Mouse (Mus musculus) heart, embryonic 13.5 days (tissue): ENCODE results near the gene Sertad1. TPM values are rescaled to one million over a fixed set of nuclear protein-coding genes. Genes with fewer than 3 reads are reported as not detected.

Experiments used
- ATAC-seq: fragments of 200-750 bp; cut with Nextera tagmentation; 2 replicates; pipeline ENCODE4 v1.8.0; 2017; ENCODE audit warnings: moderate TSS enrichment; ENCODE audit not compliant: insufficient number of reproducible peaks, low FRiP score, low TSS enrichment; ENCODE audit errors: extremely low read depth
- H3K27ac ChIP-seq: fragments of 300-500 bp; sonication (generic); replicated peaks from 2 replicates; pipeline ENCODE4 v1.5.1; 2015; ENCODE audit warnings: moderate library complexity, mild to moderate bottlenecking, inconsistent platforms
- H3K27me3 ChIP-seq: fragments of 300-500 bp; sonication (generic); replicated peaks from 2 replicates; pipeline ENCODE4 v1.6.1; 2015; ENCODE audit warnings: mild to moderate bottlenecking, inconsistent platforms
- H3K36me3 ChIP-seq: fragments of 300-500 bp; sonication (generic); 2 replicates; pipeline ENCODE4 v1.6.1; 2015; ENCODE audit warnings: mild to moderate bottlenecking, inconsistent platforms
- H3K4me1 ChIP-seq: fragments of 300-500 bp; sonication (generic); 2 replicates; pipeline ENCODE4 v1.6.1; 2015; ENCODE audit warnings: inconsistent platforms
- H3K4me2 ChIP-seq: fragments of 300-500 bp; sonication (generic); 2 replicates; pipeline ENCODE4 v1.6.1; 2015; ENCODE audit warnings: inconsistent platforms, mild to moderate bottlenecking, moderate library complexity
- H3K4me3 ChIP-seq: fragments of 300-500 bp; sonication (generic); 2 replicates; pipeline ENCODE4 v1.5.1; 2015; ENCODE audit warnings: moderate library complexity, mild to moderate bottlenecking, inconsistent platforms
- H3K9ac ChIP-seq: fragments of 300-500 bp; sonication (generic); 2 replicates; pipeline ENCODE4 v1.6.1; 2015; ENCODE audit warnings: inconsistent platforms, mild to moderate bottlenecking, moderate library complexity
- H3K9me3 ChIP-seq: fragments of 300-500 bp; sonication (generic); 2 replicates; pipeline ENCODE4 v1.6.1; 2016; ENCODE audit warnings: inconsistent platforms
- WGBS: fragments of 180-500 bp; shearing (Covaris S2); methylation state at CpG from one replicate; pipeline ENCODE4 v1.1.7; 2015; ENCODE audit warnings: mixed read lengths; 5-methylcytosine and 5-hydroxymethylcytosine counted together
- polyA plus RNA-seq: library from polyadenylated mRNA; unstranded; fragments of >200 nt; fragmentation: Nextera tagmentation; extraction: Ambion mirVana; gene quantifications from 2 replicates; pipeline ENCODE4 v1.2.1, GENCODE M21; 2015

Sertad1 gene
- polyA plus RNA-seq, 1 experiment from 2014 or later, result 32.3 TPM

DNA sequence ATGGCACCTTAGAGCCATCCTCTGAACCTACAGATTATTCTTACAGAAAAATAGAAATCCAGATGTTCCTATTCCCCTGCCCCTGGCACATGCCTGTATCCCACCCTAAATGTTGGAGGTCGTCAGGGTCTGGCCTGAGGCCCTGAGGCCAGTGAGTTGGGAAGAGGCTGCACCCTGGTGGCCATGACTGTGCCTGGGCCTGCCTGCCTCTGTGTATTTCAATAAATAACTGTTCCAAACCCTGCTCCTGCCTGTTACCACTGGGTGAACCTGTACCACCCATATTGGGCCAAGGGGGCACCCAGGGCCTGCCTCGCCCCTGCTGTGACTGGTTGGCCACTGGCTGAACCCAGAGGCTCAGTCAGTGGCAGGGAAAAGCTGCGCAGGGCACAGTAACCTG lies 44.2 kb downstream of the Sertad1 start:
- Histone ChIP-seq H3K9ac (no peak overlapping the region), H3K27ac (no peak overlapping the region), H3K36me3 (peaks cover 67% of the 10 kb centered on the region), H3K4me1 (peaks cover 9% of the 10 kb centered on the region), H3K9me3 (no peaks in the 10 kb centered on the region), H3K4me2 (no peak overlapping the region), H3K4me3 (no peak overlapping the region), H3K27me3 (no peaks in the 10 kb centered on the region)
- WGBS, result 76% methylated on average over 3 of the region's 3 CpGs
- no peak for ATAC-seq

DNA sequence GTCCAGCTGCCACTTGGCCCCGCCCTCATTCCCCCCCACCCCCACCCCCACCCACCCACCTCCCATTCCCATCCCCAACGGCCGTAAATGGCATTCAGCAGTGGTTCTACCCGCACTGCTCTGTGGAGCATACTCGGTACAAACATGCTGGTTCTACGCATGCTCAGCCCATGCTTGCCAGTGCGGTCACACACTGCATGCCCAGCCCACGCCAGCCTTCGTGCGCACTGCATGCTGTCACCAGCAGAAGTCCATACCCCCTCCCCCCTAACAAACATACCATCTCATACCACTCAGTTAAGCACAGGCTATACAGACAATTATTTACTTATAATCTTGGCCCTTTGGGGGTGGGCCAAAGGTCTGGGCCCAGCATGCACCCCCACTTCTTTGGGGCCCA lies 45.0 kb downstream of the Sertad1 start:
- no peak overlapping the region for H3K4me3 ChIP-seq
- H3K9ac ChIP-seq, result no peak overlapping the region
- no peak overlapping the region for H3K27ac ChIP-seq
- peaks cover 5% of the 10 kb centered on the region; the same call in 1 of the 2 replicates for H3K4me1 ChIP-seq
- H3K4me2 ChIP-seq, result no peak overlapping the region
- WGBS, result 84% methylated on average over 10 of the region's 10 CpGs
- no peak for ATAC-seq
- no peaks in the 10 kb centered on the region for H3K27me3 ChIP-seq
- H3K36me3 ChIP-seq, result peaks cover 74% of the 10 kb centered on the region
- H3K9me3 ChIP-seq, result no peaks in the 10 kb centered on the region

DNA sequence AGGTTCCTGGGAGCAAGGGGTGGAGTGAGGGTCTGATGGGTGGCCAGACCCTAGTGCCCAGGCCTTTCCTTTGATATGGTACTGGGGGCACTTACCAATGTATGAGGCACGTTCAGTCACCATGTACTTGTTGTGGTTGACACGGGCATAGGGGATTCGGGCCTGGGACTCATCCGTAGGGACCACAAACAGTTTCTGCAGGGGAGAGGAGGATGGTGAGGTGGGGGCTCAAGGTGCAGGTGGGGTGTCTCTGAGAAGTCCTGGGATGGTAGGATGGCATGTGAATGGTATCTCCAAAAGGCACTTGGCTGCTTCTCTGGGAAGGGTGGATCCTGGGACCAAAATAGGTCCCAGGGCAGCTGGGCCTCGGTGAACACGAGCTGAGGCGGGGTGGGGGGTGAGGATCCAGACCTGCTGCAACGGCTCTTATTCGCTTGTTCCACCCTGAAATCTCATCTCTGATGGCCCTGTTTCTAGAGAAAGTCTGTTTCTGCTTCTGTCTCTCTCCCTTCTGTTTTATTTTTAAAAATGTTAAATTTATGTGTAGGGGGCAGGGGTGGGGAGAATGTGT lies 45.9 kb downstream of the Sertad1 start:
- Histone ChIP-seq H3K4me2 (no peak overlapping the region), H3K4me3 (no peak overlapping the region), H3K9ac (no peak overlapping the region), H3K27ac (no peak overlapping the region), H3K27me3 (no peaks in the 10 kb centered on the region), H3K4me1 (peaks cover 5% of the 10 kb centered on the region; the same call in 1 of the 2 replicates), H3K9me3 (no peaks in the 10 kb centered on the region), H3K36me3 (peaks cover 83% of the 10 kb centered on the region)
- ATAC-seq, result no peak
- 76% methylated on average over 9 of the region's 9 CpGs for WGBS

DNA sequence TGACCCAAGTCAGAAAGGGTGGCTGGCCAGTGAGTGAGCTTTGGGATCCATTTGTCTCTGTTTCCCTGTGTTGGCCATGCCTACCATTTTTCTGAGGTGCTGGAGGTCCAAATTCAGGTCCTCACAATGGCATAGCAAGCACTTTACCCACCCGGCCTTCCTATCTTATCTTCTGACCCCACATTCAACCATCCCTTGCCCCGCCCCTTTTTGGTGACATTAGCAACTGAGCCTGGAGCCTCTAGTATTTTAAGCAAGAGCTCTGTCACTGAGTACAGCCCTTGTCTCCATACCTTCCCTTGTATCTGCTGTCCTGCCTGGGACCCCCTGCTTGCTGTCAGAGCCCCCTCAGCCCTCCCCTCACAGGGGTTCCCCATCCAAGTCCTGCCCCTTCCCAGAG lies 48.7 kb downstream of the Sertad1 start:
- Histone ChIP-seq H3K9ac (no peak overlapping the region), H3K9me3 (no peaks in the 10 kb centered on the region), H3K27me3 (no peaks in the 10 kb centered on the region), H3K36me3 (peaks cover 89% of the 10 kb centered on the region), H3K4me1 (peaks cover 5% of the 10 kb centered on the region; the same call in 1 of the 2 replicates), H3K4me3 (no peak overlapping the region), H3K4me2 (no peak overlapping the region), H3K27ac (no peak overlapping the region)
- 42% methylated on average over 2 of the region's 2 CpGs for WGBS
- ATAC-seq, result no peak

DNA sequence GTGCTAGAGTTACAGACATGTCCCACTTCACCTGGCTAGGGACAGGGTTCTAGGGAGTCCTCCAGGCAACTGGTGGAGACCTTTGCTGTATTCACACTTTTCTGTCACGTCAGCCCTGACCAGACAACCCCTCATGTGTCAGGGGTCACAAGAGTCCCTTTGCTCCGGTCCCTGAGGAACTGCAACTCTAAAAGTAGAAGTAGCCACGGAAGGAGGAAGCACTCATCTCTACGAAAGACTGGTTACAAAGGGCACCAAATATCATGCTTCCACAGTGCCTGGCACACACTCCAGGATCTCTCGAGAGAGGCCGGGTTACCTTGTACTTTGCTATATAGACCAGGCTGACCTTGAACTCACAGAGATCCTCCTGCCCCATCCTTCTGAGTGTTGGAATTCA lies 49.9 kb downstream of the Sertad1 start:
- WGBS, result 85% methylated on average over 6 of the region's 6 CpGs
- no peak for ATAC-seq

DNA sequence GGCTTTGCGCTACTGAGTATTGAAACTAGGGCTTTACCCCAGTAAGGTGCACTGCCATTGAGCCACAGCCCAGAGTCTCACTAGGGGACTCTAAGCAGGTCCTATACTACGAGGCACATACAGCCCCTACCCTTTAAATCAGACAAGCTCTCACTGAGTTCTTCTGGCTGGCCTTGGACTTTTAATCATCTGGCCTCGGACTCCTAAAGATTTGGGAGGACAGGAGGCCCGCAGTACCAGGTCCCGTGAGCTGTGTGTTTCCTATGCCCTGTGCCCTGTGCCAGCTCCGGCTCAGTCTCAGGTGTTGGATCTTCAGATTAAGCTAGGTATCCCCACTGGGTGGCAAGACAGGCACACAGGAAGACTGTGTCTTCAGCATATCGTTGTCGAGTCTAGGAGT lies 51.3 kb downstream of the Sertad1 start:
- Histone ChIP-seq H3K4me2 (no peak overlapping the region), H3K4me3 (no peak overlapping the region), H3K9me3 (no peaks in the 10 kb centered on the region), H3K27me3 (no peaks in the 10 kb centered on the region), H3K9ac (no peak overlapping the region), H3K36me3 (peaks cover 69% of the 10 kb centered on the region), H3K4me1 (peaks cover 16% of the 10 kb centered on the region), H3K27ac (no peak overlapping the region)
- WGBS, result 86% methylated on average over 8 of the region's 8 CpGs
- ATAC-seq, result no peak

More for the DNA sequence above, 49.9 kb downstream of the Sertad1 start:
- Histone ChIP-seq H3K4me3 (no peak overlapping the region), H3K4me1 (peaks cover 5% of the 10 kb centered on the region), H3K27me3 (no peaks in the 10 kb centered on the region), H3K9ac (no peak overlapping the region), H3K36me3 (peaks cover 83% of the 10 kb centered on the region), H3K4me2 (no peak overlapping the region), H3K27ac (no peak overlapping the region), H3K9me3 (no peaks in the 10 kb centered on the region)

DNA sequence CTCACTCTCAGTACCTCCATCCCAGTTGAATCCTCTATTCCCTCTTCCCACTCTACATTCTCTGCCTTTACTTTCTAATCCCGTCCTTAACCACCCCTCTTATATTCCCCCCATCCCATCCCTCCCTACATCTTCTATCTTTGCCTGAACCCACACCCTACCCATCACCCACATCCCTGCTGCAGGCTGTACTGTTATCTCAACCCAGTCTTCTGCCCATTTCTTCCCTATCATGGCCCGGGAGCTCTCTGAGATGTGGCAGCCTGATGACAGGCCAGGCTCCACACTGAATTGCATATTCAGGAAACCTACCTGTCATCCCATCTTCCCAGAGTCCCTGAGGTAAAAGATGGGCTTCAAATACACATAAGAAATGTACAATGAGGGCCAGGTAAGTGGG lies 52.1 kb downstream of the Sertad1 start:
- Histone ChIP-seq H3K9me3 (no peaks in the 10 kb centered on the region), H3K36me3 (peaks cover 61% of the 10 kb centered on the region), H3K4me1 (peaks cover 22% of the 10 kb centered on the region), H3K27me3 (no peaks in the 10 kb centered on the region), H3K4me3 (no peak overlapping the region), H3K9ac (no peak overlapping the region), H3K4me2 (no peak overlapping the region), H3K27ac (no peak overlapping the region)
- ATAC-seq, result no peak
- 58% methylated on average over 2 of the region's 2 CpGs for WGBS

Other genes starting within 250 kb of the Sertad1 start
- gene Numbl, start 228.5 kb upstream of the Sertad1 start, polyA plus RNA-seq, result 8.3 and 8.8 TPM in 2 replicates
- 51.3 and 53.3 TPM in 2 replicates for gene Ltbp4, start 149.2 kb upstream of the Sertad1 start, polyA plus RNA-seq
- 28.8 and 32.2 TPM in 2 replicates for gene Shkbp1, start 130.9 kb upstream of the Sertad1 start, polyA plus RNA-seq
- 0.83 and 0.90 TPM in 2 replicates for gene Gm20479, start 129.5 kb upstream of the Sertad1 start, polyA plus RNA-seq
- 0.13 and 0.23 TPM in 2 replicates for gene Sptbn4, start 39.2 kb upstream of the Sertad1 start, polyA plus RNA-seq
- 84.7 and 89.0 TPM in 2 replicates for gene Blvrb, start 38.9 kb upstream of the Sertad1 start, polyA plus RNA-seq
- gene Sertad3, start 13.1 kb upstream of the Sertad1 start, polyA plus RNA-seq, result 21.1 and 23.2 TPM in 2 replicates
- 2.0 and 2.1 TPM in 2 replicates for gene Prx, start 12.4 kb downstream of the Sertad1 start, polyA plus RNA-seq
- 0.20 and 0.36 TPM in 2 replicates for gene Hipk4, start 36.4 kb downstream of the Sertad1 start, polyA plus RNA-seq
- 62.5 and 65.9 TPM in 2 replicates for gene Pld3, start 66.3 kb downstream of the Sertad1 start, polyA plus RNA-seq
- 30.6 and 34.5 TPM in 2 replicates for gene 2310022A10Rik, start 66.3 kb downstream of the Sertad1 start, polyA plus RNA-seq
- gene Akt2, start 104.6 kb downstream of the Sertad1 start, polyA plus RNA-seq, result 72.7 and 73.4 TPM in 2 replicates
- 0.25 TPM in 1 of 2 replicates, not detected in the other for gene Ttc9b, start 167.0 kb downstream of the Sertad1 start, polyA plus RNA-seq
- gene Map3k10, start 187.7 kb downstream of the Sertad1 start, polyA plus RNA-seq, result 3.7 and 4.6 TPM in 2 replicates
- gene Zfp607b, start 202.4 kb downstream of the Sertad1 start, polyA plus RNA-seq, result 1.5 and 2.9 TPM in 2 replicates
- gene Zfp60, start 244.5 kb downstream of the Sertad1 start, polyA plus RNA-seq, result 19.5 and 20.1 TPM in 2 replicates